Mouse (Mus musculus): Measurements from ENCODE around the gene Zfyve28.

DNA sequence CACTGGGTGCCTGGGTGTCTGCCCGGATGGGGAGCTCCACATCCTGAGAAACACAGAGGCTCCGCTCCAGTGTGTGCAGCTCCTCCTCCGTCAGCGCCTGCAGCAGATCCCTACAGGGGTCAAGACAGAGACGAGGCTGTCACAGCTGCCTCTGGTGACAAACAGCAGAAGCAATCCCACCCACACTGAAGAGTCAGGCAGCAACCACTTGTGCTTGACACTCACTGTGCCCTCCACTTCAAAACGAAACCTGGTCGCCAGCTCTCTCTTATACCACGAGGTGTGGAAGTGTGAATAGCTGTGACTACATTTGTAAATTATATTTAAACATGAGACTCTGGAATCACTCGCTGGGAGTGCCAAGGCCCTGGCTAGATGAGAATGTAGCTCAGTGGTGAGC lies 70.5 kb downstream of the Zfyve28 start:
- TF ChIP-seq POLR2A (IDR thresholded peaks at IDR 0.05; ENCODE audit: borderline replicate concordance, extremely low read depth, low read depth, low read length), result no peak
- no peak for TF ChIP-seq CTCF (IDR thresholded peaks at IDR 0.05; ENCODE audit: insufficient read depth, low read length)

Measured in lung, adult 2 months (tissue).